Mouse (Mus musculus) neural tube, embryonic 15.5 days (tissue): ENCODE measurements around the gene Rap1gap. TPM values are rescaled to one million over a fixed set of nuclear protein-coding genes. Genes with fewer than 3 reads are reported as not detected.

Experiments
- ATAC-seq: fragments of 200-750 bp; cut with Nextera tagmentation; 2 replicates; pipeline ENCODE4 v1.8.0; 2017; ENCODE audit warnings: mild to moderate bottlenecking, moderate TSS enrichment, moderate library complexity; ENCODE audit not compliant: low FRiP score
- H3K27ac ChIP-seq: fragments of 300-500 bp; sonication (generic); replicated peaks from 2 replicates; pipeline ENCODE4 v1.5.1; 2015; ENCODE audit warnings: mild to moderate bottlenecking, inconsistent platforms
- H3K27me3 ChIP-seq: fragments of 300-500 bp; sonication (generic); replicated peaks from 2 replicates; pipeline ENCODE4 v1.6.1; 2015; ENCODE audit warnings: inconsistent platforms
- H3K36me3 ChIP-seq: fragments of 300-500 bp; sonication (generic); 2 replicates; pipeline ENCODE4 v1.6.1; 2015; ENCODE audit warnings: inconsistent platforms
- H3K4me1 ChIP-seq: fragments of 300-500 bp; sonication (generic); 2 replicates; pipeline ENCODE4 v1.6.1; 2015; ENCODE audit warnings: inconsistent platforms
- H3K4me2 ChIP-seq: fragments of 300-500 bp; sonication (generic); 2 replicates; pipeline ENCODE4 v1.6.1; 2015; ENCODE audit warnings: inconsistent platforms, mild to moderate bottlenecking, moderate library complexity
- H3K4me3 ChIP-seq: fragments of 300-500 bp; sonication (generic); replicated peaks from 2 replicates; pipeline ENCODE4 v1.5.1; 2015; ENCODE audit warnings: mild to moderate bottlenecking, inconsistent platforms
- H3K9ac ChIP-seq: fragments of 300-500 bp; sonication (generic); replicated peaks from 2 replicates; pipeline ENCODE4 v1.6.1; 2015; ENCODE audit warnings: mild to moderate bottlenecking, inconsistent platforms
- H3K9me3 ChIP-seq: fragments of 300-500 bp; sonication (generic); replicated peaks from 2 replicates; pipeline ENCODE4 v1.6.1; 2016; ENCODE audit warnings: inconsistent platforms
- WGBS: fragments of 180-500 bp; shearing (Covaris S2); methylation state at CpG from one replicate; pipeline ENCODE4 v1.1.7; 2015; ENCODE audit warnings: mixed read lengths; 5-methylcytosine and 5-hydroxymethylcytosine counted together
- polyA plus RNA-seq: library from polyadenylated mRNA; unstranded; fragments of >200 nt; fragmentation: Nextera tagmentation; extraction: Ambion mirVana; gene quantifications from 2 replicates; pipeline ENCODE4 v1.2.1, GENCODE M21; 2015

Gene Rap1gap
- polyA plus RNA-seq, 1 experiment from 2014 or later: 106 TPM

- ATAC-seq: no peak
- H3K4me2 ChIP-seq: no peak overlapping the region
- WGBS: 84% methylated on average over 13 of the region's 13 CpGs
Measured at GRCm38 (mm10) chr4:137725541-137726145, 61.1 kb downstream of the Rap1gap start.

GRCm38 (mm10) chr4:137726739-137727505 lies 62.4 kb downstream of the Rap1gap start:
- H3K36me3 ChIP-seq: 0 out of 2 replicates have a peak, but pooled peaks cover 5% of the 10 kb centered on the region
- H3K9ac ChIP-seq: no peak overlapping the region; the same call in 1 of the 2 replicates
- no peak overlapping the region for H3K4me3 ChIP-seq
- no peaks in the 10 kb centered on the region for H3K9me3 ChIP-seq
- no peak for ATAC-seq
- peaks cover 49% of the 10 kb centered on the region for H3K4me1 ChIP-seq
- H3K4me2 ChIP-seq: peak overlapping the region; percentile 57
- H3K27me3 ChIP-seq: peaks cover 23% of the 10 kb centered on the region
- H3K27ac ChIP-seq: no peak overlapping the region
- WGBS: 73% methylated on average over 18 of the region's 18 CpGs

More at GRCm38 (mm10) chr4:137725541-137726145, 61.1 kb downstream of the Rap1gap start:
- Histone ChIP-seq H3K9me3 (no peaks in the 10 kb centered on the region), H3K9ac (no peak overlapping the region), H3K4me1 (peaks cover 49% of the 10 kb centered on the region), H3K36me3 (peaks cover 10% of the 10 kb centered on the region; the same call in 1 of the 2 replicates), H3K27ac (no peak overlapping the region), H3K27me3 (peaks cover 23% of the 10 kb centered on the region), H3K4me3 (no peak overlapping the region)

GRCm38 (mm10) chr4:137727506-137728187 lies 63.1 kb downstream of the Rap1gap start:
- Histone ChIP-seq H3K4me3 (no peak overlapping the region), H3K4me2 (peak overlapping the region; percentile 57), H3K9ac (no peak overlapping the region; the same call in 1 of the 2 replicates), H3K9me3 (no peaks in the 10 kb centered on the region), H3K27ac (no peak overlapping the region), H3K4me1 (peaks cover 46% of the 10 kb centered on the region), H3K27me3 (peaks cover 23% of the 10 kb centered on the region), H3K36me3 (0 out of 2 replicates have a peak, but pooled peaks cover 5% of the 10 kb centered on the region)
- peak; percentile 45 for ATAC-seq
- 5% methylated on average over 16 of the region's 18 CpGs for WGBS

- Histone ChIP-seq H3K4me3 (peak overlapping the region; percentile 30), H3K4me2 (peak overlapping the region; percentile 57), H3K9ac (peak overlapping the region; percentile 44; the same call in 1 of the 2 replicates), H3K4me1 (peaks cover 45% of the 10 kb centered on the region), H3K36me3 (0 out of 2 replicates have a peak, but pooled peaks cover 5% of the 10 kb centered on the region), H3K27ac (no peak overlapping the region), H3K9me3 (no peaks in the 10 kb centered on the region), H3K27me3 (peaks cover 16% of the 10 kb centered on the region)
- WGBS: 8% methylated on average over 17 of the region's 17 CpGs
- ATAC-seq: 0 out of 2 replicates have a peak, but pooled peaks have one; percentile 14
Measured at GRCm38 (mm10) chr4:137728399-137729154, 64.1 kb downstream of the Rap1gap start.

GRCm38 (mm10) chr4:137729155-137729855 lies 64.8 kb downstream of the Rap1gap start:
- H3K4me2 ChIP-seq: peak overlapping the region; percentile 57

GRCm38 (mm10) chr4:137730134-137730533 lies 65.6 kb downstream of the Rap1gap start:
- Histone ChIP-seq H3K4me2 (no peak overlapping the region), H3K27me3 (peaks cover 7% of the 10 kb centered on the region), H3K36me3 (no peaks in the 10 kb centered on the region), H3K9me3 (no peaks in the 10 kb centered on the region), H3K9ac (no peak overlapping the region), H3K27ac (no peak overlapping the region), H3K4me1 (peaks cover 38% of the 10 kb centered on the region), H3K4me3 (no peak overlapping the region)
- ATAC-seq: peak; percentile 36
- WGBS: 13% methylated on average over 3 of the region's 3 CpGs

More at GRCm38 (mm10) chr4:137729155-137729855, 64.8 kb downstream of the Rap1gap start:
- Histone ChIP-seq H3K9ac (peak overlapping the region; percentile 44; the same call in 1 of the 2 replicates), H3K4me1 (peaks cover 38% of the 10 kb centered on the region), H3K4me3 (peak overlapping the region; percentile 30), H3K9me3 (no peaks in the 10 kb centered on the region), H3K27ac (no peak overlapping the region), H3K27me3 (peaks cover 9% of the 10 kb centered on the region), H3K36me3 (0 out of 2 replicates have a peak, but pooled peaks cover 5% of the 10 kb centered on the region)
- peak; percentile 5; the same call in 1 of the 2 replicates for ATAC-seq
- WGBS: 24% methylated on average over 24 of the region's 24 CpGs

- no peak overlapping the region for H3K4me3 ChIP-seq
- H3K9me3 ChIP-seq: no peaks in the 10 kb centered on the region
- 83% methylated on average over 8 of the region's 8 CpGs for WGBS
- peaks cover 7% of the 10 kb centered on the region for H3K27me3 ChIP-seq
- H3K36me3 ChIP-seq: no peaks in the 10 kb centered on the region
- H3K27ac ChIP-seq: no peak overlapping the region
- peaks cover 38% of the 10 kb centered on the region for H3K4me1 ChIP-seq
- no peak overlapping the region for H3K4me2 ChIP-seq
- no peak for ATAC-seq
- H3K9ac ChIP-seq: no peak overlapping the region
Measured at GRCm38 (mm10) chr4:137730757-137731156, 66.2 kb downstream of the Rap1gap start.

GRCm38 (mm10) chr4:137731891-137732290 lies 67.4 kb downstream of the Rap1gap start:
- no peaks in the 10 kb centered on the region for H3K9me3 ChIP-seq
- H3K27me3 ChIP-seq: peaks cover 7% of the 10 kb centered on the region
- peaks cover 42% of the 10 kb centered on the region for H3K4me1 ChIP-seq
- 75% methylated on average over 10 of the region's 10 CpGs for WGBS
- no peak for ATAC-seq
- no peak overlapping the region for H3K27ac ChIP-seq
- no peak overlapping the region for H3K4me3 ChIP-seq
- no peaks in the 10 kb centered on the region for H3K36me3 ChIP-seq
- no peak overlapping the region for H3K4me2 ChIP-seq
- H3K9ac ChIP-seq: no peak overlapping the region

- Histone ChIP-seq H3K36me3 (no peaks in the 10 kb centered on the region), H3K4me3 (no peak overlapping the region), H3K4me2 (no peak overlapping the region), H3K27me3 (peaks cover 7% of the 10 kb centered on the region), H3K4me1 (peaks cover 37% of the 10 kb centered on the region), H3K9me3 (no peaks in the 10 kb centered on the region), H3K9ac (no peak overlapping the region), H3K27ac (no peak overlapping the region)
- ATAC-seq: no peak
- WGBS: 73% methylated on average over 3 of the region's 3 CpGs
Measured at GRCm38 (mm10) chr4:137732361-137732760, 67.8 kb downstream of the Rap1gap start.

GRCm38 (mm10) chr4:137732962-137733361 lies 68.4 kb downstream of the Rap1gap start:
- no peak overlapping the region for H3K4me2 ChIP-seq
- H3K4me1 ChIP-seq: peaks cover 31% of the 10 kb centered on the region
- 87% methylated on average over 3 of the region's 3 CpGs for WGBS
- no peak for ATAC-seq
- H3K9me3 ChIP-seq: no peaks in the 10 kb centered on the region
- H3K4me3 ChIP-seq: no peak overlapping the region
- H3K27ac ChIP-seq: no peak overlapping the region
- peaks cover 7% of the 10 kb centered on the region; the same call in 1 of the 2 replicates for H3K27me3 ChIP-seq
- no peaks in the 10 kb centered on the region for H3K36me3 ChIP-seq
- H3K9ac ChIP-seq: no peak overlapping the region
